Mouse (Mus musculus) embryonic facial prominence, embryonic 15.5 days (tissue): ENCODE measurements around the gene Clnk. TPM values are rescaled to one million over a fixed set of nuclear protein-coding genes. Genes with fewer than 3 reads are reported as not detected.

Experiments
- ATAC-seq: fragments of 200-750 bp; cut with Nextera tagmentation; 2 replicates; pipeline ENCODE4 v1.8.0; 2017; ENCODE audit warnings: low read depth, moderate TSS enrichment; ENCODE audit not compliant: insufficient number of reproducible peaks, low FRiP score, low TSS enrichment
- H3K27ac ChIP-seq: fragments of 300-500 bp; sonication (generic); replicated peaks from 2 replicates; pipeline ENCODE4 v1.5.1; 2015; ENCODE audit warnings: mild to moderate bottlenecking, inconsistent platforms
- H3K27me3 ChIP-seq: fragments of 300-500 bp; sonication (generic); 2 replicates; pipeline ENCODE4 v1.6.1; 2015; ENCODE audit warnings: inconsistent platforms
- H3K36me3 ChIP-seq: fragments of 300-500 bp; sonication (generic); 2 replicates; pipeline ENCODE4 v1.6.1; 2015; ENCODE audit warnings: mild to moderate bottlenecking, inconsistent platforms
- H3K4me1 ChIP-seq: fragments of 300-500 bp; sonication (generic); 2 replicates; pipeline ENCODE4 v1.6.1; 2015; ENCODE audit warnings: inconsistent platforms
- H3K4me2 ChIP-seq: fragments of 300-500 bp; sonication (generic); replicated peaks from 2 replicates; pipeline ENCODE4 v1.6.1; 2015; ENCODE audit warnings: mild to moderate bottlenecking, inconsistent platforms
- H3K4me3 ChIP-seq: fragments of 300-500 bp; sonication (generic); replicated peaks from 2 replicates; pipeline ENCODE4 v1.5.1; 2015; ENCODE audit warnings: mild to moderate bottlenecking, inconsistent platforms
- H3K9ac ChIP-seq: fragments of 300-500 bp; sonication (generic); 2 replicates; pipeline ENCODE4 v1.6.1; 2015; ENCODE audit warnings: inconsistent platforms
- H3K9me3 ChIP-seq: fragments of 300-500 bp; sonication (generic); replicated peaks from 2 replicates; pipeline ENCODE4 v1.6.1; 2016; ENCODE audit warnings: inconsistent platforms
- WGBS: fragments of 180-500 bp; shearing (Covaris S2); methylation state at CpG from one replicate; pipeline ENCODE4 v1.1.7; 2015; 5-methylcytosine and 5-hydroxymethylcytosine counted together
- polyA plus RNA-seq: library from polyadenylated mRNA; unstranded; fragments of >200 nt; fragmentation: Nextera tagmentation; extraction: Ambion mirVana; gene quantifications from 2 replicates; pipeline ENCODE4 v1.2.1, GENCODE M21; 2015

Clnk gene
- polyA plus RNA-seq, 1 experiment from 2014 or later = 0.25 TPM

GRCm38 (mm10) chr5:38850171-38850570 lies 26.4 kb downstream of the Clnk start:
- no peaks in the 10 kb centered on the region for H3K27me3 ChIP-seq
- no peak overlapping the region for H3K4me2 ChIP-seq
- ATAC-seq = no peak
- H3K9me3 ChIP-seq = no peaks in the 10 kb centered on the region
- no peak overlapping the region for H3K4me3 ChIP-seq
- no peak overlapping the region for H3K9ac ChIP-seq
- H3K4me1 ChIP-seq = no peaks in the 10 kb centered on the region
- no peak overlapping the region for H3K27ac ChIP-seq
- no peaks in the 10 kb centered on the region for H3K36me3 ChIP-seq
- WGBS = 92% methylated on average over 1 of the region's 1 CpGs

DNA sequence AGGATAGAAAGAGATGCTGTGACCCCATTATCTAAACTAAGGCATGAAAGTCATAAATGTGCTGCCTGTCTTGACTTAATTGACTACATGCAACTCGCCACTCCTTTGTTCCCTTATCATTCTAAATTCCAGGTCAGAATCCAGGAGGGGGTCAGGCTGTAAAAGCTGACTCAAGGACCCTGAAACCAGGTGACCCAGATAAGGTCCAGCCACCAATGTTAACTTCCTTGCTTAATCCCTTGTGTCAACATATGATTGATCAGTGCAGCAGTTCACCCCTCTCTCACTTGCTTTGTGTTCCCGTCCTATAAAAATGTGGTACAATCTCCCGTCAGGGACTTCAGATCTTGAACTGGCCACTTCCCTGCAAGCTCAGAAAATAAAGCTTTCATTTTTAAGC lies 31.1 kb downstream of the Clnk start:
- Histone ChIP-seq H3K4me3 (no peak overlapping the region), H3K36me3 (no peaks in the 10 kb centered on the region), H3K4me2 (no peak overlapping the region), H3K9me3 (no peaks in the 10 kb centered on the region), H3K27ac (no peak overlapping the region), H3K27me3 (no peaks in the 10 kb centered on the region), H3K4me1 (no peaks in the 10 kb centered on the region), H3K9ac (no peak overlapping the region)
- WGBS = 67% methylated on average over 3 of the region's 3 CpGs
- ATAC-seq = no peak

- Histone ChIP-seq H3K4me2 (no peak overlapping the region), H3K27ac (no peak overlapping the region), H3K4me3 (no peak overlapping the region), H3K4me1 (no peaks in the 10 kb centered on the region), H3K36me3 (no peaks in the 10 kb centered on the region), H3K27me3 (no peaks in the 10 kb centered on the region), H3K9me3 (no peaks in the 10 kb centered on the region), H3K9ac (no peak overlapping the region)
- no peak for ATAC-seq
- WGBS = 66% methylated on average over 2 of the region's 2 CpGs
Measured at GRCm38 (mm10) chr5:38844312-38844711, 32.3 kb downstream of the Clnk start.

- H3K9me3 ChIP-seq = no peaks in the 10 kb centered on the region
- no peak for ATAC-seq
- H3K4me1 ChIP-seq = no peaks in the 10 kb centered on the region
- H3K27me3 ChIP-seq = no peaks in the 10 kb centered on the region
- WGBS = 93% methylated on average over 1 of the region's 1 CpGs
- no peak overlapping the region for H3K4me2 ChIP-seq
- no peak overlapping the region for H3K4me3 ChIP-seq
- H3K36me3 ChIP-seq = no peaks in the 10 kb centered on the region
- H3K27ac ChIP-seq = no peak overlapping the region
- H3K9ac ChIP-seq = no peak overlapping the region
Measured at GRCm38 (mm10) chr5:38839981-38840380, 36.6 kb downstream of the Clnk start.

DNA sequence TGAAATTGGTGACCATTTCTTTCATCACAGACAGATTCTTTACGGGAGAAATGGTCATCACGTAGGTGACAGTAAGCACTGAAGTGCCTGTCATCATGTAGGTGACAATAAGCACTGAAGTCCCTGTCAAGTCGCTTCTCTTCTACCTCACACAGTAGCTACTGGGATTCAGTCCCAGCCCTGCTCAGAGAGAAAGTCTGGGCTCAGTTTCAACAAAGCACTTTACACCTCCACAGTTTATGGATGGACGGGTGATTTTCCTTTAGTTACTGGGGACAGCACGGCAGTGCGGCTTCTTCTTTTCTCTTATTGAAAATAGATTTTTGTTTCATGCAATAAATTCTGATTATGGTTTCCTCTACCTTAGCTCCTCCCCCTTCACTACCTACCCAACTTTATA lies 49.3 kb downstream of the Clnk start:
- Histone ChIP-seq H3K4me2 (no peak overlapping the region), H3K27me3 (no peaks in the 10 kb centered on the region), H3K4me1 (no peaks in the 10 kb centered on the region), H3K9ac (no peak overlapping the region), H3K36me3 (no peaks in the 10 kb centered on the region), H3K4me3 (no peak overlapping the region), H3K27ac (no peak overlapping the region), H3K9me3 (no peaks in the 10 kb centered on the region)
- WGBS = 84% methylated on average over 6 of the region's 6 CpGs
- no peak for ATAC-seq

DNA sequence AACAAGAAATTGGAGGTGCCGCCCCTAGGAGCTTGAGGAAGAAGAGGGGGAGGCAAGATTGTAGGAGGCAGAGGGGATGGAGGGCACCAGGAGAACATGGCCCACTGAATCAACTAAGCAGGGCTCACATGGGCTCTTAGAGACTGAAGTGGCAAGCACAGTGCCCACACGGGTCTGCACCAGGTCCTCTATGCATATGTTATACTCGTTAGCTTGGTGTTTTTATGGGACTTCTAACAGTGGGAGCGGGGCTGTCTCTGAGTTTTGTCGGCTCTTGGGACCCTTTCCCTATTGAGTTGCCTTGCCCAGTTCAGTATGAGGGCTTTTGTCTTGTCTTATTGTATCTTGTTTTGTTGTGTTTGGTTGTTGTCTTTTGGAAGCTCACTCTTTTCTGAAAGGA lies 50.0 kb downstream of the Clnk start:
- H3K4me2 ChIP-seq = no peak overlapping the region

DNA sequence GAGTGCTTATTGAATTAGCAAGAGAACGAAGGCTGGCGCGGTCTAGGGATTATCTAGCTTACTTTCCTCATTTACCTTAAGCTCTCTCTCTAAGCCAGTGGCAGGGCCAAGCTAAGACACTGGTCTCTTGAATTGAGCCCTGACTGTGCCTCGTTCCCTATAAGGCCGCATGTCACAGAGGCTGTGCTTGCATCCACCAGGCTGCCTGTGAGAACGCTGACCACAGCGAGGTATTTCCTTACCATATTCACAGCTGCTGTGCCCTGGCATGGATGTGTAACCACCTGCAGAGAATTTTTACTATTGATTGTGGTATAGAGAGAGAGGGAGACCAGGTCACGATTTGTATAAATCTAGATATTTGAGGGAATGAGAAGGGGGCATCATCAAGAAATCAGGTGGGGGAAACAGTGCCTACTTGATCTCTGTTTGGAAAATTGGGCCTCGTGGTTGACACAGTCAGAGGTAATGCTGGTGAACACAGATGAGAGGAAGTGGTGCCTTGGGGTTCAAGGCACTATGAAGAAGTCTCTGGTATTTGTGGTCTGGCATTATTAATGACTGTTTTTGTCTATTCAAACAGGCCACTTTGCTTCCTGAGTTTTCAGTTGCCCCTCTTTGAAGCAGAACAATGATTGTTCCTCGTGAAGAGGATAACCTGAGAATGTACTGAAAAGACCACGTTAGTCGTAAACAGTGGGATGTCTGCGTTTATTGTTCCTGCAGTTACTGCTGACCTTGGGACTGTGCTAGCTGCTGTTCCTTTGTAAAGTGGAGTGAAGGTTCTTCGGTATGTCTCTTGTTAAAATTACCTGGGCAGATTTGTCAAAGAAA lies 52.3 kb downstream of the Clnk start:
- Histone ChIP-seq H3K9ac (no peak overlapping the region), H3K36me3 (no peaks in the 10 kb centered on the region), H3K4me2 (no peak overlapping the region), H3K27me3 (no peaks in the 10 kb centered on the region), H3K9me3 (no peaks in the 10 kb centered on the region), H3K4me3 (no peak overlapping the region), H3K27ac (no peak overlapping the region), H3K4me1 (no peaks in the 10 kb centered on the region)
- no peak for ATAC-seq
- 68% methylated on average over 14 of the region's 14 CpGs for WGBS

More for the DNA sequence above, 50.0 kb downstream of the Clnk start:
- no peak for ATAC-seq
- Histone ChIP-seq H3K4me1 (no peaks in the 10 kb centered on the region), H3K4me3 (no peak overlapping the region), H3K27ac (no peak overlapping the region), H3K9me3 (no peaks in the 10 kb centered on the region), H3K27me3 (no peaks in the 10 kb centered on the region), H3K36me3 (no peaks in the 10 kb centered on the region), H3K9ac (no peak overlapping the region)
- WGBS = 84% methylated on average over 5 of the region's 5 CpGs

DNA sequence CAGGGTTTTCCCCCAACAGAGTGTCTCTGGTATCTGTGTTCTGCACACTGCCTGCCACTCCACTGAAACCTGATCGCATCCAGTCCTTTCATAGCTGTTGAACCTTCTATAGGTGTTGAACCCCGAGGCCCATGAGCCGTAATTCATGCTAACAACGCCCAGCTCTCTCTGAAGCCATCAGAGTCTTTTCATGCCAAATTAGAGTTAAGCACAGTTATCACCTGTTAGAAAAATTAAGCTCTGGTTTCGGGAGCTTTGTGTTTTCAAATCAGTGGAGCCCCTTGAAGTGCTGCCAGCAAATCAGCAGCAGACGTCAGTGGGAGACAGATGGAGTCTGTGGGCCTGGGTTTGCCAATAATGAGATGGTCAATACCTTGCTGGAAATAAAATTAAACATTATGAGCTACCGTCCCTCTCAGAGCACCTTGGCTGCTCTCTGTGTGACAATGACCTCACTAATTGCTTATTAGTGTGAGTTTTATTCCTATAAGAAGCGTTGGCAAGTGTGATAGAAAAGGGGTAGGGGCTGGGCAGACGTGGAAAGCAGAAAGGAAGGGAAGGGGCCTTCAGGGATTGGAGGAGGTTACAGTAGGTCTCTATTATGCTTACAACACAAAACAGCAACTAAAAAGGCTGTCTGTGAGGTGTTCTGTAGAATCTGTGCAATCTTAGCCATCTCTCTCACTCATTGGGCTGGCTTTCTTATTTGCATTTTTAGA lies 63.1 kb downstream of the Clnk start:
- no peaks in the 10 kb centered on the region for H3K36me3 ChIP-seq
- H3K9me3 ChIP-seq = no peaks in the 10 kb centered on the region
- no peak overlapping the region for H3K4me2 ChIP-seq
- H3K27me3 ChIP-seq = no peaks in the 10 kb centered on the region
- 23% methylated on average over 9 of the region's 9 CpGs for WGBS
- H3K9ac ChIP-seq = no peak overlapping the region
- H3K4me3 ChIP-seq = no peak overlapping the region
- no peak overlapping the region for H3K27ac ChIP-seq
- H3K4me1 ChIP-seq = peaks cover 4% of the 10 kb centered on the region; the same call in 1 of the 2 replicates
- ATAC-seq = 0 out of 2 replicates have a peak, but pooled peaks have one; percentile 63

DNA sequence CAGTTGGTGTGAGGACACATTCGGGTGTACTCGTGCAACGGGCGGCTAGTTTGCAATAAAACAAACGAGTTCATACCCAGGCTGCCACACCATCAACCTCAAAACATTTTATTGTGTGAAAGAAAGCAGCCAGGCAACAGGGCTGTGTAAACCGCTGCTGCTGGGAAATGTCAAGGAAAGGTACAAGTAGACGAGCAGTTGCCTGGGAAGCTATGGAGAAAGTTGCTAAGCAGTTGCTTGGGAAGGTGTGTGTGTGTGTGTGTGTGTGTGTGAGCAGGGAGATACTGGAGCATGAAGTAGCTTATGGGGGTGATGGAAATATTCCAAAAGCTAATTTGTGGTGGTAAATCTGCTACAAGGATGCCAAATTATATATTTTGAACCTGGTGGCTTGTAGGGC lies 63.7 kb downstream of the Clnk start:
- Histone ChIP-seq H3K9me3 (no peaks in the 10 kb centered on the region), H3K36me3 (no peaks in the 10 kb centered on the region), H3K4me2 (no peak overlapping the region), H3K27me3 (no peaks in the 10 kb centered on the region), H3K4me3 (no peak overlapping the region), H3K9ac (no peak overlapping the region), H3K4me1 (peaks cover 4% of the 10 kb centered on the region; the same call in 1 of the 2 replicates), H3K27ac (no peak overlapping the region)
- 64% methylated on average over 7 of the region's 7 CpGs for WGBS
- no peak for ATAC-seq

DNA sequence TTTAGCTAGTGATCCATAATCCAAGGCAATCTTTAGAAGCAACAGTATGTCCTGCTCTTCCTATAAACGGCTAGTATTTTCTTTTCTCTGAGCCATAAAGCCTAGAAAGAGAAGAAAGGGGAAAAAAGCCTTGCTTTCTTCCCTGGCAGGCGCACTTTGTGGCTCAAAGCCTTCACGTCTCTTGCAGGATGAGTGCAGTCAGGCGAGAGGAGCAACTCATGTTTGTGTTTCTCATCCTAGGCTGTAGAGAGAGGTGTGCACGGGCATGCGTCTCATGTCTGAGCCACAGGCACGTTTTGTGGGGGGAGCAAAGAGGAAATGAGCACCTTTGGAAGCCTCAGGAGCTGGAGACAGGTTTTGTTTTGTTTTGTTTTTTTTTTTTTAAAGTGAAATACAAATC lies 64.2 kb downstream of the Clnk start:
- Histone ChIP-seq H3K27ac (no peak overlapping the region), H3K9me3 (no peaks in the 10 kb centered on the region), H3K27me3 (no peaks in the 10 kb centered on the region), H3K4me3 (no peak overlapping the region), H3K4me1 (peaks cover 4% of the 10 kb centered on the region; the same call in 1 of the 2 replicates), H3K9ac (no peak overlapping the region), H3K4me2 (no peak overlapping the region), H3K36me3 (no peaks in the 10 kb centered on the region)
- WGBS = 35% methylated on average over 7 of the region's 7 CpGs
- no peak for ATAC-seq

- Histone ChIP-seq H3K36me3 (no peaks in the 10 kb centered on the region), H3K27me3 (no peaks in the 10 kb centered on the region), H3K4me3 (no peak overlapping the region), H3K9me3 (no peaks in the 10 kb centered on the region), H3K4me2 (no peak overlapping the region), H3K4me1 (no peaks in the 10 kb centered on the region), H3K9ac (no peak overlapping the region), H3K27ac (no peak overlapping the region)
- no peak for ATAC-seq
- WGBS = 67% methylated on average over 7 of the region's 7 CpGs
Measured at GRCm38 (mm10) chr5:38798910-38799309, 77.7 kb downstream of the Clnk start.
